Mouse (Mus musculus) limb, embryonic 14.5 days (tissue): ENCODE results near the gene Heatr4. TPM values are rescaled to one million over a fixed set of nuclear protein-coding genes. Genes with fewer than 3 reads are reported as not detected.

Experiments
- ATAC-seq: fragments of 200-750 bp; cut with Nextera tagmentation; 2 replicates; pipeline ENCODE4 v1.8.0; 2017; ENCODE audit warnings: low read depth, moderate number of reproducible peaks, moderate TSS enrichment; ENCODE audit not compliant: low FRiP score
- DNase-seq: peaks from one replicate; pipeline ENCODE4 v3.0.0-alpha.2; 2015; ENCODE audit warnings: low spot score
- H3K27ac ChIP-seq: fragments of 300-500 bp; sonication (generic); replicated peaks from 2 replicates; pipeline ENCODE4 v1.5.1; 2014; ENCODE audit warnings: low read depth, mild to moderate bottlenecking, low read length, moderate library complexity, mixed read lengths
- H3K27me3 ChIP-seq: fragments of 300-500 bp; sonication (generic); 2 replicates; pipeline ENCODE4 v1.6.1; 2014; ENCODE audit warnings: low read length, mixed read lengths; ENCODE audit not compliant: control insufficient read depth, insufficient read depth
- H3K36me3 ChIP-seq: fragments of 300-500 bp; sonication (generic); 2 replicates; pipeline ENCODE4 v1.6.1; 2014; ENCODE audit warnings: mild to moderate bottlenecking, low read length, moderate library complexity, mixed read lengths; ENCODE audit not compliant: control insufficient read depth, insufficient read depth
- H3K4me1 ChIP-seq: fragments of 300-500 bp; sonication (generic); 2 replicates; pipeline ENCODE4 v1.6.1; 2014; ENCODE audit warnings: antibody characterized with exemption, low read length, mixed read lengths; ENCODE audit not compliant: control insufficient read depth, insufficient read depth
- H3K4me2 ChIP-seq: fragments of 300-500 bp; sonication (generic); replicated peaks from 2 replicates; pipeline ENCODE4 v1.6.1; 2014; ENCODE audit warnings: low read depth, mild to moderate bottlenecking, low read length, moderate library complexity; ENCODE audit not compliant: severe bottlenecking
- H3K4me3 ChIP-seq: fragments of 300-500 bp; sonication (generic); replicated peaks from 2 replicates; pipeline ENCODE4 v1.5.1; 2014; ENCODE audit warnings: low read length
- H3K9ac ChIP-seq: fragments of 300-500 bp; sonication (generic); 2 replicates; pipeline ENCODE4 v1.6.1; 2014; ENCODE audit warnings: mild to moderate bottlenecking, low read depth, low read length, moderate library complexity; ENCODE audit not compliant: severe bottlenecking
- H3K9me3 ChIP-seq: fragments of 300-500 bp; sonication (generic); 2 replicates; pipeline ENCODE4 v1.6.1; 2016; ENCODE audit warnings: low read length; ENCODE audit not compliant: control insufficient read depth
- POLR2A ChIP-seq: fragments of 200-500 bp; IDR thresholded peaks from 2 replicates; pipeline ENCODE4 v1.8.0; 2012; ENCODE audit warnings: inconsistent platforms, mild to moderate bottlenecking, moderate library complexity, borderline replicate concordance; ENCODE audit not compliant: insufficient read depth, insufficient read length; ENCODE audit errors: extremely low read depth
- WGBS: fragments of 180-500 bp; shearing (Covaris S2); extraction: QIAGEN DNeasy Blood & Tissue Kit; methylation state at CpG from one replicate; pipeline ENCODE4 v1.1.7; 2014; 5-methylcytosine and 5-hydroxymethylcytosine counted together
- polyA plus RNA-seq, 2 experiments: library from polyadenylated mRNA; depleted of rRNA in 1 of 2; stranded (reverse) in 1 of 2; unstranded in 1 of 2; fragments of >200 nt; fragmentation: Nextera tagmentation in 1 of 2; extraction: Ambion mirVana in 1 of 2; gene quantifications; 2 replicates each; pipeline versions ENCODE4 v1.2.1 to v1.2.3; 2012 to 2014

Gene Heatr4
- polyA plus RNA-seq, 2 experiments, result 0.03 TPM; not detected in 1

DNA sequence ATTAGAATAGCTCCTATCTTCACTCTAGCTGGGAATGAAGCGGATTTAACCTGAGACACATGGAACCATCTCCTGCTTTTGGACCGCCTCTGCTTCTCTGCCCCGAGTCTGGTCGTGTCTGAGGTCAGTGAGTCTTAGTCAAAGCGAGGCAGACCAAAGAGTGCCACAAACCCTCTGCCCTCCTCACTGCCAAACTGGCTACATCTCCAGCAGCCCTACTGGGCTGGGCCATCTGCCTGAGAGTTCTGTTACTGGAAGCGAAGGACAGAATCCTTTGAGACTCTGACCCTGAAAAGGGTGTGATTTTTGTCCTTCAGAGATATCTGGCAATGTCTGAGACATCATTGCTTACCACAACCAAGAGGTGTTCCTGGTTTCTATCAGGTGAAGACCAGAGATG, 5.8 kb downstream of the Heatr4 start:
- H3K4me2 ChIP-seq, result no peak overlapping the region
- H3K27ac ChIP-seq, result no peak overlapping the region
- no peak overlapping the region for H3K9ac ChIP-seq
- WGBS, result 89% methylated on average over 6 of the region's 6 CpGs
- no peaks in the 10 kb centered on the region for H3K9me3 ChIP-seq
- H3K36me3 ChIP-seq, result no peaks in the 10 kb centered on the region
- H3K27me3 ChIP-seq, result no peaks in the 10 kb centered on the region
- no peaks in the 10 kb centered on the region; the same call in 1 of the 2 replicates for H3K4me1 ChIP-seq
- no peak for TF ChIP-seq POLR2A
- DNase-seq (no peak), ATAC-seq (no peak)
- no peak overlapping the region for H3K4me3 ChIP-seq

DNA sequence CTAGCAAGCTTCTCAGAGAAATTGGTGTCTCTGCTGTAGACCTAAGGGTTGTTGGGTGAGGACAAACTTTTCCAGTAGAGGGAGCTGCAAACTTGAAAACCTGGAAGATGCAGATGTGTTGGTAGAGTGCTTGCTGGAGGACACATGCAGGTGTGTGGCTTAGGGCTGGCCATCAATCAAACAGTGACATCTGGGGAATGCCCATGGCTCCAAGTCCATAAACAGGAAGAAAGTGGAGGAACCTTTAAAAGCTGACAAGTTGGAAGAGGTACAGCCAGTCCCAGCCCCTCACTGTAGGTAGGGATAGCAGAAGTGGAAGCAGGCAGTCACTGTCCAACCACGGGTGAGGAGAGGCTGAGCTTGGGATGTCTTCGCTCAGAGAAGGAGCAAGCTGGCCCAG, 12.5 kb downstream of the Heatr4 start:
- DNase-seq (peak; percentile 37), ATAC-seq (no peak; the same call in 1 of the 2 replicates)
- H3K36me3 ChIP-seq, result no peaks in the 10 kb centered on the region
- WGBS, result 51% methylated on average over 2 of the region's 2 CpGs
- no peak overlapping the region for H3K9ac ChIP-seq
- H3K9me3 ChIP-seq, result no peaks in the 10 kb centered on the region
- no peak overlapping the region for H3K27ac ChIP-seq
- TF ChIP-seq POLR2A, result no peak
- no peak overlapping the region for H3K4me3 ChIP-seq
- no peaks in the 10 kb centered on the region for H3K27me3 ChIP-seq
- H3K4me1 ChIP-seq, result no peaks in the 10 kb centered on the region
- no peak overlapping the region for H3K4me2 ChIP-seq

DNA sequence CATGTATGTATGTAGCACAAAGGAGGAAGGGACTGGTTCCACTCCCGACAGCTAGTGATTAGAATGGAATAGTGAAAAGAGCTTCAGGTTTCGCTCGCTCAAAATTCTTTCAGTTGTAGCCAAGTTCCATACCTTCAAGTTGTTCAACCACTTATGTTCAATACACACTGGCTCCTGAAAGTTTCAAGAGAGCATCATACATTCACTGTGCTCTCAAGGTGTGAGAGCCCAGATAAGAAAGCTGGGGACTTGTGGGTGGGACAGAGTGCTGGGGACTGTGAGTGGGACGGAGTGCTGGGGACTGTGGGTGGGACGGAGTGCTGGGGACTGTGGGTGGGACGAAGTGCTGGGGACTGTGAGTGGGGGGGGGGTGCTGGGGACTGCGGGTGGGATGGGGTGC, 19.4 kb downstream of the Heatr4 start:
- no peak overlapping the region for H3K27ac ChIP-seq
- DNase-seq (no peak), ATAC-seq (no peak)
- WGBS, result 88% methylated on average over 6 of the region's 7 CpGs
- H3K27me3 ChIP-seq, result no peaks in the 10 kb centered on the region
- H3K4me2 ChIP-seq, result no peak overlapping the region
- no peak for TF ChIP-seq POLR2A
- no peak overlapping the region for H3K9ac ChIP-seq
- no peaks in the 10 kb centered on the region for H3K4me1 ChIP-seq
- H3K36me3 ChIP-seq, result no peaks in the 10 kb centered on the region
- H3K9me3 ChIP-seq, result no peaks in the 10 kb centered on the region
- H3K4me3 ChIP-seq, result no peak overlapping the region

DNA sequence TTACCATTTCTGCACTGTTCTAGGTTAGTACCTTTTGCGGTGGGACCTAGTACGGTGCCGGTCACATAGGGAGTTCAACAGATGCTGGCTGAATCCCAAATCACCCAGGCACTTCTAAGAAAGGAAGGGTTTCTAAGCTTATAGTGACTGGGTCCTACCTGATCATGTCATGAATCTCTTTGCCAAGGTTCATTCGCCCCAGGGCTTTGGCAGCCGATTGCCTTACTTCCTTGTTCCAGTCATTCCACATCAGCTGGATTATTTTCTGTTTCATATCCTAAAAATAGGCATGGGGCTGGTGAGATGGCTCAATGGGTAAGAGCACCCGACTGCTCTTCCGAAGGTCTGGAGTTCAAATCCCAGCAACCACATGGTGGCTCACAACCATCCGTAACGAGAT, 26.4 kb downstream of the Heatr4 start:
- Histone ChIP-seq H3K36me3 (0 out of 2 replicates have a peak, but pooled peaks cover 9% of the 10 kb centered on the region), H3K9me3 (no peaks in the 10 kb centered on the region), H3K4me2 (no peak overlapping the region), H3K4me1 (peaks cover 3% of the 10 kb centered on the region; the same call in 1 of the 2 replicates), H3K27me3 (no peaks in the 10 kb centered on the region), H3K9ac (no peak overlapping the region), H3K4me3 (no peak overlapping the region), H3K27ac (no peak overlapping the region)
- 86% methylated on average over 9 of the region's 9 CpGs for whole genome bisulfite sequencing
- DNase-seq, result no peak
- ATAC-seq, result no peak
- TF ChIP-seq POLR2A, result no peak

DNA sequence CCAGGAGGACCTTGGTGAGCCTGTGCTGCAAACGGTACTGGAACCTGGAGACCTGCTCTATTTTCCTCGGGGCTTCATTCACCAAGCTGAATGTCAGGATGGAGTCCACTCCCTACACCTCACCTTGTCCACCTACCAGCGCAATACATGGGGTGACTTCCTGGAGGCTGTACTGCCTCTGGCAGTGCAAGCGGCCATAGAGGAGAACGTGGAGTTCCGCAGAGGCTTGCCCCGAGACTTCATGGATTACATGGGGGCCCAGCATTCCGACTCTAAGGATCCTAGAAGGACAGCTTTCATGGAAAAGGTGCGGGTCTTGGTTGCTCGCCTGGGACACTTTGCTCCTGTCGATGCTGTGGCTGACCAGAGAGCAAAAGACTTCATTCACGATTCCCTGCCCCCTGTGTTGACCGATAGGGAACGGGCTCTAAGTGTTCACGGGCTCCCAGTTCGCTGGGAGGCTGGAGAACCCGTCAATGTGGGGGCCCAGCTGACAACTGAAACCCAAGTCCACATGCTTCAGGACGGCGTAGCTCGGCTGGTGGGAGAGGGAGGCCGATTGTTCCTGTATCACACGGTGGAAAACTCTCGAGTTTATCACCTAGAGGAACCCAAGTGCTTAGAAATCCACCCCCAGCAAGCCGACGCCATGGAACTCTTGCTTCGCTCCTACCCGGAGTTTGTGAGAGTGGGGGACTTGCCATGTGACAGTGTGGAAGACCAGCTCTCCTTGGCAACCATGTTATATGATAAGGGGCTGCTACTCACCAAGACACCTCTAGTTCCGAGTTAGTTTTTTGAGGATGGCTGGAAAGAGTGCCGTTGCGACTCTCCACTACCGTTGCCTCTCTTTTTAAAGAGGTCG, 32.7 kb downstream of the Heatr4 start:
- ATAC-seq (no peak), DNase-seq (no peak)
- H3K27ac ChIP-seq, result no peak overlapping the region
- no peaks in the 10 kb centered on the region for H3K27me3 ChIP-seq
- no peak for TF ChIP-seq POLR2A
- H3K36me3 ChIP-seq, result peaks cover 20% of the 10 kb centered on the region; the same call in 1 of the 2 replicates
- peak overlapping the region; percentile 96 for H3K4me2 ChIP-seq
- WGBS, result 66% methylated on average over 32 of the region's 32 CpGs
- peak overlapping the region; percentile 79 for H3K4me3 ChIP-seq
- H3K9me3 ChIP-seq, result no peaks in the 10 kb centered on the region
- H3K4me1 ChIP-seq, result peaks cover 21% of the 10 kb centered on the region
- peak overlapping the region; percentile 77 for H3K9ac ChIP-seq
